Mouse (Mus musculus) frontal cortex, postnatal 25 days (tissue): ENCODE data around the gene Tada1.
A peak's percentile ranks its signal among the peaks of the same experiment; 100 is the strongest.

ENCODE experiments used
- DNase-seq, 2 experiments: peaks; one replicate each; pipeline ENCODE4 v3.0.0; 2022; ENCODE audit warnings: low spot score in 2 of 2

The Tada1 gene

GRCm38 (mm10) chr1:166384614-166385013, 5.7 kb downstream of the Tada1 start:
- DNase-seq, result no peak

DNA sequence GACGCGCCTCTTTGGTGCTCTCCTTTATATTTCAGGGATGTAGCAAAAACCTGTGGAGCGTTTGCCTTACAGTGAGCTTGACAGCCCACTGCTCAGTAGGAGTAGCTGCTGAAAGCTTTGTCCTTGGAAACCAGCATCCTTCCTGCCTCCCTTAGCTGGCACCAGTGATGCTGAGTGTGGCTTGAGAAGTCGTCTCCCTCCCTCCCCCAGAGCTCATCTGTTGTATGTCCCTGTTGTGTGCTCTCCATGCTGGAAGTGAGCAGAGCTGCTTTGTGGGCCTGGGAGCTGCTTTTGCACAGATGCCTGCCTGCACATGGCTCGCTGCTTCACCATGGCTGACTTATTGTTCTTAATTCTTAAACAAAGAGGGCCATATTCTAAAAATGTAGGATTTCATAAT, 6.5 kb downstream of the Tada1 start:
- DNase-seq, result no peak

GRCm38 (mm10) chr1:166388511-166388910, 9.6 kb downstream of the Tada1 start:
- DNase-seq, result no peak

DNA sequence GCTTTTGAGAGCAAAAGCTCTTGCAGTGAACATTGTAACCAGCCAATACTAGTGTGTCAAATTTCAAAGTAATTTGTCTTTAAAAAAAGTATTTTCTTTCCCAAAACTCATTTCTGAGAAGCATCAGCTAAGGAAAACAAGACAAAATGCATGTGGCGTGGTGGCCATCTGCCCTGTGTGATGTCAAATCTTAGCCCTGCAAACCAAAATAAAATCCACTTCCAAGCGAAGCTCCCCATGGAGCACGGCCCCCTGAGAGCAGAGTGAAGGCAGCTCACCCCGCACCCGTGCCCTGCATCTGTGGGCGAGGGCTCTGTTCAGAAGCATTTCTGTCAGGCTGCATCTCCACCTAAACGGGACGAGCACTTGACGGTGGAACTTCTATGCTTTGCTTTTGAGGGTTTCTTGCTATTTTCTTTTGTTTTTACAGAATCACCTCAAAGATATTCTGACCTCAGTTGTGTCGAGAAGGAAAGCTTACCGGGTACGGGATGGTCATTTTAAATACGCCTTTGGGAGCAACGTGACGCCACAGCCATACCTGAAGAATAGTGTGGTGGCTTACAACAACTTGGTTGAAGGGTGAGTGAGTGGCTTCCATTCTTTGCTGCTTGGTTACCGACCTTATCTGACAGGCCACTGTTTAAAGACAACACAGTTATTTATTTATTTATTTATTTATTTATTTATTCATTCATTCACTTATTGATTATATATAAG, 10.7 kb downstream of the Tada1 start:
- DNase-seq, result no peak

- DNase-seq, result no peak
These were observed 12.8 kb downstream of the Tada1 start for GRCm38 (mm10) chr1:166391671-166392070.

- no peak for DNase-seq
These were observed 15.9 kb downstream of the Tada1 start for GRCm38 (mm10) chr1:166394770-166395169.

DNA sequence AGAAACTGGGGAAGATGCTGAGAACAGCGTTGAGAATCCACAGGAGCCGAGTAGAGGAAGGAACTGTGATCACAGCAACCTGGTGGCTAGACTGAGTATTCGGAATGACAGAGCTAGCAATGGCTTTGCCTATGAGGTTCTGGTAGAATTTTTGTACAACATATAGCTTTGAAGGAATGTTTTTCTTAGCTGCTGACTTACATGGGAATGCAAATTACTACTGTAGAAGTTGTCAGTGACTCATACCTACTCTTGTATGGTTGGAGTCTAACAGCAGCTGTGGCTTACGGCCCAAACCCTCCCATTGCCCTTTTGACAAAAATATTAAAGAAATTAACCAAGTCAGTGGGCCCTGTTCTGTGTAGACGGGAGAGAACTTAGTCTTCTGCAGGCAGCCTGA, 16.8 kb downstream of the Tada1 start:
- DNase-seq, result no peak

DNA sequence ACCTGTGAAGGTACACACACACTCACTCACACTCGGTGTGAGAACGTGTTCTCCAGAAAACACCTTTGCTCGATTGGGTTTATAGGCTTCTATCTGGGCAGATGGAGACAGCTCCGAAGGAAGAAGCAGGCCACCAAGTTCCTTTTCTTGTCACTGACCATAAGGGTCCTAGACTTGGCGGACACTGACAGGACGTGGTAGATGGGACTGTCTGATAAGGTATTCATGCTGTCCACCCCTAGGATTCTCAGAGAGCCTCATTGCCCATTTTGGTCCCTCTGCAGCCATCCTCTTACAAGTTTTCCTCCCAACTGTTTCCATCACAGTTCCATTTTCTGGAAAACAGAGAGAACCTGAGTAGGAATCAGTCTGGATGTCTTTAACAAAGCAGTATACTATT, 17.5 kb downstream of the Tada1 start:
- no peak for DNase-seq

- DNase-seq, result no peak
These were observed 22.6 kb downstream of the Tada1 start for GRCm38 (mm10) chr1:166401455-166401854.

DNA sequence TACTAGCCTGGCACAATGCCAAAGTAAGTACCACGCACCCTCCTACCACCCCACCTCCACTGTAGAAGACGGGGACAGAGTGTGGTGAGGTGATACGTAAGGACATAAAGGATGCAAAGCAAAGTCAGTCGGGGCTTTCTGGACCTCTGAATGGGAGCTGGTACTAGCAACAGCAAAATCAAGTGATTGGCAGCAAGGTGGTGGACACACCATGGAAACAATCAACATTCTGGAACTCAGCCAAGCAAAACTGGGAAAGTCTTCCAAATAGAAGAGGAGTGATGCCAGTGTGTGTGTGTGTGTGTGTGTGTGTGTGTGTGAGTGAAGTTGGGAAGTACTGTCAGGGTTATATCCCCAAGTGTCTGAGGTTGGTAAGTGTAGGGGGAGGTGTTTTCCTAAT, 23.1 kb downstream of the Tada1 start:
- DNase-seq, result no peak

DNA sequence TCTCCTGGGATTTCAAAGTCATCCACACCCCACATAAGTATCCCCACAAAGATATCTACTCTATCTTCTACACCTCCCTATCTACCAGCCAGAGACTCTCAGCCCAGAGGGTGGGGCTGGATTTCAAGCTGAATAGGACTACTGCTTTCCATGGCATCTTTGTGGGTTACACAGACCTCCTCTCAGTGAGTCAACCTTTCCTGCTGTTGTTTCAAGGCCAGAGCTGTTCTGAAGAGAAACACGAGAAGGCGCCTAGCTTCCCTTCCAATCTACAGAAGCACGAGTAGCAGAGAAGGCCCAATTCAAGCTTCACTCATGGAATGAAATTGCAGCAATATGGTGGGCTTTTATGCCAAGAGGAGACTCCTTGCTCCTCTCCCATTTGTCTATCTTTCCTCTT, 24.9 kb downstream of the Tada1 start:
- no peak for DNase-seq

DNA sequence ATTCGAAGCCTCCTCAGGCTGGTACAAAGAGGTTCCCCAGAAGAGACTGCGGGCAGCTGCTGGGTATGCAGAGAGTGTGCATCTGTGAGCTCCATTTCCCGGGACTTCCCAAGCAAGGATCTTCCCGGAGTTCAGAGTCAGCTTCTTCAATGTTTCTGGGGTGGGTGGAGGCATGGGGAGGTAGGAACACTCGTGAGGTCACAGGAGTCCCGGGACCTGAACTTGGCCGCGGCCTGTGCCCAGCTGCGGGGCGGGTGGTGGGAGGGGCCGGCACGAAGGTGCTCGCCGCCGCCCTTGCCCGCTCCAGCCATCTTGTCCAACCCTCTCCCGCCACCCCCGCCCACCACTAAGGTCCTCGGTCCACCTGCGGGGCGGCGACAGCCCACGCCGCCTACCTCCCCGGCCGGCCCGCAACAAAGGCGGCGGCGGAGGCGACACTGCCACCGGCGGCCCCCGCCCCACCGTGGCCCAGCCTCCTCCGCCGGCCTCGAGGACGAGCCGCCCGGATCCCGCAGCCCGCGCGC, 30.3 kb downstream of the Tada1 start:
- DNase-seq, result no peak

- peak in 1 of 2 experiments; percentile 59 for DNase-seq
These were observed 30.9 kb downstream of the Tada1 start, which contains the start of gene Pogk for GRCm38 (mm10) chr1:166409701-166410220. Gene Pogk (minus strand): TSS chr1:166409863.

DNA sequence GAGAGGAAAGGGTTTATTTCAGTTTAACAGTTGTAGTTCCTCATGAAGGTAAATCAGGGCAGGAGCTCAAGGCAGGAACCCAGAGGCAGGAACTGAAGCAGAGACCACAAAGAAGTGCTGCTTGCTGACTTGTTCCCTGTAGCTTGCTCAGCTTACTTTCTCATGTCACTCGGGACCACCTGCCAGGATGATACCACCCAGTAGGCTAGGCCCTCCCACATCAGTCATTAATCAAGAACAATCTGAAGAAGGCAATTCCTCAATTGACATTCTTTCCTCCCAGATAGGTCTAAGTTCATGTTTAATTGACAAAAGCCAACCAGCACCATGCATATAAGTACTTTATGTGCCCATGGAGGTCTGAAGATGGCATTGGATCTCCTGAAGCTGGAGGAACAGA, 32.6 kb downstream of the Tada1 start:
- DNase-seq, result no peak

- no peak for DNase-seq
These were observed 33.4 kb downstream of the Tada1 start for GRCm38 (mm10) chr1:166412266-166412665.

DNA sequence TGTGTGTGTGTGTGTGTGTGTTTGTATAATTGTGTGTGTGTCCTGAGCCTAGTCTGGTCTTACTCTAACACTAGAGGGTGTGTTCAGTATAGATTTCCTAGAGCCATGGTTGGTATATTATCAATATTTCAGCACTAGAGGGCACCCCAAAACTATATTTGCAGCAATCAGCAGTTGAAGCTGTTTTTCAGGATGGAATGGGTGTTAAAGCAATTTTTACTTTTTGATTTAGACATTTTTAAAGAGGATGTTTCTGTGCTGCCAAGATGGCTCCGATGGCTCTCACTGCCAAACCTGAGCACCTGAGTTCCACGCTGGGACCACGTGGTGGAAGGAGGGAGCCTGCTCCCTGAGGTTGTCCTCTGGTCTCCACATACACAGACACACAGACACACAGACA, 50.2 kb downstream of the Tada1 start:
- DNase-seq, result no peak

DNA sequence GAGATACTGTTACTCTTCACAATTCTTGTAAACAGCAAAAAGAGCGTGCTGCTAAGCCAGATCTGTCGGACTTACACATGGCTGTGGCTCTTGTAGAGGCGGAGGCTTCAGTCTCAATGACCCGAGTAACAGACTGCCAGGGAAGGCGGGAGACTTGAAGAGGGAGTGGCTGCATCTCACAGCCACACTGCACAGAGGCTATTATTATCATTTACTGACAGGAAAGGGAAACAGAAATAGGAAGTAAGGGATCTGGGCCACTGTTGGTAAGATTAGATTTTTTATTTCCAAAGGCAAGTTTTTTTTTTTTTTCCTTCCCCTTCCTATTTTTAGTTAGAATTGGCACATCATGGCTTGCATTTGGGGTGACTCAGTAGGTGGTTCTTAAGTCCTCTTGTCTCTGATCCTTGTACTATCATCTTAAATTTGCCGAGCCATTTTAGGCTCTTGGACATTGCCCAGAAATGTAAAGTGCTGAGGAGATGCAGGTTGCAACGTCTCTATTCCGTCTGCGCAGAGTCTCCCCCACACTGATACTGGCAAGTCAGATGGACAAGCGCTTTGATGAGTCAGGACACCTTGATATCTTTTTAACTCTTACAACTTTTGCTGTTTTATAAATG, 51.0 kb downstream of the Tada1 start:
- DNase-seq, result no peak

DNA sequence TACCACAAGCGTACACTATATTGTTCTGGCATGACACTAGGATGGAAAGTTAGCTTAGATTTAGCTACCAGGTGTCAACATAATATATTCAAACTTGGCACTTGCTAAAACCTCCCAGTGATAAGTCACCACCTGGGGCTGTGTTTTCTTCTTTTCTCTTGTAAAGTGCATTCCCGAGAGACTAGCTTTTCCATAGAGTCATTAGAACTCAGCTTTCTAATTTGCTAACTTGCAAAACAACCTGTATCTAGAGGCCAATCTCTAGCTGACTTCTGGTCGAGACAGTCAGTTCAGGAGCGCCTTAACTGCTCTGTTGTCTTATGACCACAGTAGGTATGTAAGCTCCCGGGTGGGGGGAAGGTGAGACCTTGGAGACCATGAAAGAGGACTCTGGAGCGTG, 60.5 kb downstream of the Tada1 start:
- no peak for DNase-seq

DNA sequence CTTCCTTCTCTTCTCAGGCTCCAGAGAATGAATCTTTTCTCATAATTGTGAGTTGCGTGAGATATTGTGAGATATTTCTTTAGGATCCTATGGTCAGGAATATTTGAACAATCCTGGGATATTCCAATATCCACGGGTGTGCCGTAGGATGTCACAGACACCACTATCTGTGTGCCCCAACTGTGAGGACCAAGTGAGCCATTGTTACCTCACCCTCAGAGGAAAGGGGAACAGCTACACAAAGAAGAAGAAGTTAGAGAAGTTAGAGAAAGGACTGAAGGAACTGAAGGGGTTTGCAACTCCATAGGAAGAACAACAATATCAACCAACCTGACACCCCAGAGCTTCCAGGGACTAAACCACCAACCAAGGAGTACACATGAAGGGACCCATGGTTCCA, 63.1 kb downstream of the Tada1 start:
- no peak for DNase-seq
